Mouse (Mus musculus) forebrain, embryonic 12.5 days (tissue): ENCODE data around the gene Cdc42bpa. TPM values are rescaled to one million over a fixed set of nuclear protein-coding genes. Genes with fewer than 3 reads are reported as not detected.

Source experiments
- ATAC-seq: fragments of 200-750 bp; cut with Nextera tagmentation; 2 replicates; pipeline ENCODE4 v1.8.0; 2017; ENCODE audit warnings: moderate TSS enrichment; ENCODE audit not compliant: low FRiP score
- H3K27ac ChIP-seq: fragments of 300-500 bp; sonication (generic); 2 replicates; pipeline ENCODE4 v1.5.1; 2016; ENCODE audit warnings: mild to moderate bottlenecking
- H3K27me3 ChIP-seq: fragments of 300-500 bp; sonication (generic); 2 replicates; pipeline ENCODE4 v1.6.1; 2016; ENCODE audit warnings: mild to moderate bottlenecking
- H3K36me3 ChIP-seq: fragments of 300-500 bp; sonication (generic); replicated peaks from 2 replicates; pipeline ENCODE4 v1.6.1; 2016; ENCODE audit warnings: mild to moderate bottlenecking
- H3K4me1 ChIP-seq: fragments of 300-500 bp; sonication (generic); 2 replicates; pipeline ENCODE4 v1.6.1; 2016
- H3K4me2 ChIP-seq: fragments of 300-500 bp; sonication (generic); 2 replicates; pipeline ENCODE4 v1.6.1; 2016; ENCODE audit warnings: mild to moderate bottlenecking, moderate library complexity
- H3K4me3 ChIP-seq: fragments of 300-500 bp; sonication (generic); replicated peaks from 2 replicates; pipeline ENCODE4 v1.5.1; 2016; ENCODE audit warnings: mild to moderate bottlenecking
- H3K9ac ChIP-seq: fragments of 300-500 bp; sonication (generic); 2 replicates; pipeline ENCODE4 v1.6.1; 2016; ENCODE audit warnings: mild to moderate bottlenecking
- H3K9me3 ChIP-seq: fragments of 300-500 bp; sonication (generic); 2 replicates; pipeline ENCODE4 v1.6.1; 2016
- WGBS: fragments of 180-500 bp; shearing (Covaris S2); methylation state at CpG from one replicate; pipeline ENCODE4 v1.1.7; 2016; 5-methylcytosine and 5-hydroxymethylcytosine counted together
- polyA plus RNA-seq: library from polyadenylated mRNA; unstranded; fragments of >200 nt; fragmentation: Nextera tagmentation; extraction: Ambion mirVana; gene quantifications from 2 replicates; pipeline ENCODE4 v1.2.1, GENCODE M21; 2016

Cdc42bpa gene
- polyA plus RNA-seq, 1 experiment from 2014 or later = 24.0 TPM

DNA sequence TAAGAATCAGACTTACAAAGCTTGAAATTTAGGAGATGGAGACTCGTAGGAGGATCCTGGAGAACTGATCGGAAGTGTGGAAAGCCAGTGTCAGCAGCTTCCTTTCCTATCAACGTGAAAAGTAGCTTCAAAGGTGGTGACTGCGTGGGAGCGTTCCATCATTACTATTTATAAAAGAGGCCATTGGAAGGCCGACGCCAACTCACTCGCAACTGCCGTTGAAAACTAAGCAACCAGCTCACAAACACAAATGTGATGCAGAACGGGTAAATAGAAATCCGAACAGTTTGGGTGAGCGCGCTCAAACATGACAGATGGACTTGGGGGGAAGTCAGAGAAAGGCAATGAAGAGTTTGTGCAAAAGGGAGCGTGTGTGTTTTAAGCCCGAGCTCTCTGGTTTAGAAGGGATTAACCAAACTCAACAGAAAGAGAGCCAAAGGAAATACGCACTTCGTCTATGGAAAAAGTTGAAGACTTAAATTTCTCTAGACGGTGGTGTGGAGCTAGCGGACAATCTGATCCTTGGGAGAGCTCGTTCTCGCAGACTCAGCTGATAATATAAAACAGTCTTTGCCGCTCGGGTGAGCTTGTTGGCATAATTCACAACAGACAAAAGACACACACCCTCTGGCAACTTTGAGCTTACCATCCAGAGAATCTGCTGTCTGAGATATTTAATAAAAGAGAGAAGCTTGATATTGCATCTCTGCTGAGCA lies 20.0 kb upstream of the Cdc42bpa start:
- no peaks in the 10 kb centered on the region for H3K36me3 ChIP-seq
- no peak overlapping the region for H3K4me3 ChIP-seq
- WGBS = 79% methylated on average over 23 of the region's 23 CpGs

DNA sequence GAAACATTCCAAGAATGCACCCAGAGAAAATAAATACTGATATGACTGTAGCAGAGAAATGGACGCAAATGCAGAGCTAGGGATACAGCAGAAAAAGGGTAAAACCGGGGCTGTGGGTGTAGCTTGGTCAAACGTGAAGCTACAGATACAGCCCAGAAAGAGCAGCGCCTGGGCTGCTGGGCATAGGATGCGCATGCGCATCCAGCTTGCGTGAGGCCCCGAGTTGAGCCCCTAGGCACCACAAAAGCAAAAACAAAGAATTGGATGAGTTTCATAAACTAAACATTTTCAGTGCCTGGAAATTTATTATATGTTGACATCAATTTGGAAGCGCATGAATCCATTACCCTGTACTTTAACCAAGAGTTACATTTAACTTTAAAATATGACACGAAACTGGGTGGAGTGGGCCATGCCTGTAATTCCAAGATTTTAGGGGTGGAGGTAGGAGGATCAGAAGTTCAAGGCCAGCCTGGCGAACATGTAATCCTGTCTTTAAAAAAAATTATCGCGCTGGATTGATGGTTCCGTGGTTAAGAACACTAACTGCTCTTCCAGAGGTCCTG lies 19.4 kb upstream of the Cdc42bpa start:
- Histone ChIP-seq H3K9me3 (no peaks in the 10 kb centered on the region), H3K4me3 (no peak overlapping the region), H3K27me3 (no peaks in the 10 kb centered on the region), H3K9ac (no peak overlapping the region), H3K4me2 (no peak overlapping the region), H3K36me3 (no peaks in the 10 kb centered on the region), H3K4me1 (no peaks in the 10 kb centered on the region), H3K27ac (no peak overlapping the region)
- WGBS = 90% methylated on average over 14 of the region's 14 CpGs
- no peak for ATAC-seq

More for the DNA sequence above, 20.0 kb upstream of the Cdc42bpa start:
- Histone ChIP-seq H3K4me1 (no peaks in the 10 kb centered on the region), H3K9ac (no peak overlapping the region), H3K27me3 (no peaks in the 10 kb centered on the region), H3K27ac (no peak overlapping the region), H3K4me2 (no peak overlapping the region), H3K9me3 (no peaks in the 10 kb centered on the region)
- ATAC-seq = no peak

DNA sequence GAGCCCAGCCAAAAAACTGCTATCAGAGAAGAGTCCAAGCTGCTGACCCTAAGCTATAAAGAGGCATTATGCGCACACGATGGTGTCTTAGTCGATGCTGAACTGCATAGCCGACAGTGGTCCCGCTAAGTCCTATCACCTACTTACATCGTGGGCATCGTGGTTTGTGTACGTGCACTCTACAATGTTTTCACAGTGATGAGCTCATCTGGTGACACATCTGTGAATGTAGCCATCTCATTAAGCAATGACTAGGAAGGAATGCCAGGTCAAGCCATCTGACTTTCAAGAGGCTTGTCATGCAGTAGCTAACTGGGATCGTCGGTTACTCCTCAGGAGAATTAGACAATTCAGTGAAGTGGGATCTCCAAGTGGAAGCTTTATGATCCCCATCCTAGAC lies 15.3 kb upstream of the Cdc42bpa start:
- Histone ChIP-seq H3K36me3 (no peaks in the 10 kb centered on the region), H3K9ac (no peak overlapping the region), H3K9me3 (no peaks in the 10 kb centered on the region), H3K27ac (no peak overlapping the region), H3K27me3 (no peaks in the 10 kb centered on the region), H3K4me1 (no peaks in the 10 kb centered on the region), H3K4me3 (no peak overlapping the region), H3K4me2 (no peak overlapping the region)
- ATAC-seq = no peak
- WGBS = 92% methylated on average over 10 of the region's 10 CpGs

DNA sequence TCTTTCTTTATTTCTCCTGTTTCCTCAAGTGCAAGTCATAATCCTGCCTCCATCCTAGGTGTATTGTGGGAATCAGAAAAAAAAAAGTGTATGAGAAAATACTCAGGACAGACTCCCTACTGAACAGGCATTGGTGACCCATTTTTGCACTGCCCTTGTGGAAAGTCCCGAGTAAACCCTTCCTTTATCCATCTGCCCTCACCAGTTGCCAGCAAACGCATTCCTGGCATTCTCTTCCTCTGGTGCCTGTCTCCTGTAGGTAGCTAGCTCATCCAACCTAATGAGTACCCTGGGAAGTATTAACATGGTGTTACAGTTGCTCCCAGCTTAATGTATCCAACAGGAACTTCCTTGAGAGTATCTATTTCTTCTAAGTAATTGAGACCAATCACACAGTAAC lies 13.7 kb upstream of the Cdc42bpa start:
- Histone ChIP-seq H3K36me3 (no peaks in the 10 kb centered on the region), H3K9me3 (no peaks in the 10 kb centered on the region), H3K27me3 (no peaks in the 10 kb centered on the region), H3K27ac (no peak overlapping the region), H3K4me1 (peaks cover 2% of the 10 kb centered on the region; the same call in 1 of the 2 replicates), H3K4me2 (no peak overlapping the region), H3K9ac (no peak overlapping the region), H3K4me3 (no peak overlapping the region)
- no peak for ATAC-seq
- WGBS = 48% methylated on average over 2 of the region's 2 CpGs

DNA sequence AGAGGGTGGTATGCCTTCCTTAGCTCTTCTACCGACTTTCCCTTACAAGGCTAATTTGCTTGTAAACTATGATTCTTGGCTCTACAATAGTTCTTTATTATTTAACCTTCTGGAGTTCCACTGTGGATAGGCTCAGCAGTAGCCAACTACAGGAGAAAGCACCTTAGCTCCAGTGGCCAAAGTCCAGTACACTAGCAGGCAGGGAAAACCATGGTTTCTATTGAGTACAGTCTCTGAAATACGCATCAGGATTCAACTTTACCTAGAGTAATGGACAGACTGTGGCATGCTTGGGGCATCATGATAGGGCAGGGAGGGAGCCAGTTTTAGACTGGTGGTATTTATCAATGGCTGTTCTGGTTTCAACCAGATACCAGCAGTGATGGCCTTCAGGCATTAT lies 12.6 kb upstream of the Cdc42bpa start:
- WGBS = 91% methylated on average over 2 of the region's 2 CpGs
- no peaks in the 10 kb centered on the region for H3K36me3 ChIP-seq
- ATAC-seq = no peak

DNA sequence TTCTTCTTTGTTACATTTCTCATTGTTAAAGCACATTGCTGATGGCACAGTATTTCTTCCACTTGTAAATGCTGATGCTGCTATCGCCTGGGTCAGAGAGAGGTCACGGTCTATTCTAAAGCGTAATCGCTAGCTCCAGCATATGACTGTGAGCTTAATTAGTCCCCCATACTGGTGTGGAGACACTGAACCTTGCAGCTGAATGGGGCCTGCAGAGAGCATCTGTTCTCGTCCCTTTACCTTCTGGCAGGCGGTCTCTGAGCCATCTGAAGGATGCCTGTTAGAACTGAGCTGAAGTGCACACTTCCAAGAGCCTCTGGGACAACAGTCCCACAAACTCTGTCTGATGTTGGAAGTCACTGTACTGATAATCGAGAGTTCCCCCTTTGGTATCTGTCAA lies 8.7 kb upstream of the Cdc42bpa start:
- no peak overlapping the region for H3K9ac ChIP-seq
- H3K36me3 ChIP-seq = no peaks in the 10 kb centered on the region
- WGBS = 38% methylated on average over 7 of the region's 7 CpGs
- H3K27me3 ChIP-seq = peaks cover 5% of the 10 kb centered on the region; the same call in 1 of the 2 replicates
- 0 out of 2 replicates have a peak overlapping the region, but pooled peaks have one; percentile 20 for H3K27ac ChIP-seq
- peaks cover 4% of the 10 kb centered on the region; the same call in 1 of the 2 replicates for H3K4me1 ChIP-seq
- H3K4me3 ChIP-seq = no peak overlapping the region
- peak; percentile 72 for ATAC-seq
- no peak overlapping the region for H3K4me2 ChIP-seq
- no peaks in the 10 kb centered on the region for H3K9me3 ChIP-seq

More for the DNA sequence above, 12.6 kb upstream of the Cdc42bpa start:
- Histone ChIP-seq H3K9me3 (no peaks in the 10 kb centered on the region), H3K4me3 (no peak overlapping the region), H3K27me3 (no peaks in the 10 kb centered on the region), H3K4me2 (no peak overlapping the region), H3K27ac (no peak overlapping the region), H3K4me1 (peaks cover 4% of the 10 kb centered on the region; the same call in 1 of the 2 replicates), H3K9ac (no peak overlapping the region)

DNA sequence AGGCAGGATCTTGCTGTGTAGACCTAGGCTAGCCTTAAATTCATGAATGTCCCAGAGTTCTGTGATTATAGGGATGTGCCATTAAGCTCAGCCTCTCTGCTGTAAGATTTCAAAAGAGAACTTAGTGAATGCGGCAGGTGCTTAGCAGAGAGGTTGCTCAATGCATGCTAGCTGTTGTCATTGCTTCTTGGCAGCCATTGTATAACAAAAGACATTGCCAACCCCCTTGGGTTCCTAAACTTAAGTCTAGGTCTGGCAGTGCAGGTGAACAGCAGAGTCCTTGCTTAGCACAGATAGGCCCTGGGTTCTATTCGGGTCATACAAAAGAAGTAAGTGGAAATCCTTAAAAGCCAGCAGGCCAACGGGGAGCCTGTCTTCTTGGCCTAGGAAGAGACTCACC lies 7.0 kb upstream of the Cdc42bpa start:
- Histone ChIP-seq H3K9me3 (no peaks in the 10 kb centered on the region), H3K4me2 (no peak overlapping the region), H3K9ac (no peak overlapping the region), H3K27ac (no peak overlapping the region), H3K4me3 (no peak overlapping the region), H3K36me3 (no peaks in the 10 kb centered on the region), H3K27me3 (peaks cover 5% of the 10 kb centered on the region; the same call in 1 of the 2 replicates), H3K4me1 (peaks cover 7% of the 10 kb centered on the region; the same call in 1 of the 2 replicates)
- no peak for ATAC-seq
- 76% methylated on average over 3 of the region's 3 CpGs for WGBS

DNA sequence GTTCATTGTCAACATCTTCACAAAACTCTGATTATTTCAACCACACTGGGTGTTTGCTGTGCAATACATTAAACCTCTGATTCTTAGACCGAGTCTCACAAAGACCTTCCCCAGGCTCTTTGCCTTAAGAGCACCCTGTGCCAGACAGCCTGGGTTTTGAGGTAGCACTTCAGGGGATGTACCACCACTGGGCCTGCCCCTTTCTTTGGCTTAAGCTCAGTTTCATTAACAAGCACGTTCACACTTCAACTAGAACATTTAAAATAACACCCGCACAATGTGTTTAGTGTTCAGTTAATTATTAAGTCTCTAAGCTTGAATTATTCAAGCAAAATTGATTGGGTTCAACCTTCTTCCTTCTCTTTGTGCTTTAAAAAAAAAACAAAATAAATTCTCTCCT lies 2.8 kb upstream of the Cdc42bpa start:
- peaks cover 5% of the 10 kb centered on the region; the same call in 1 of the 2 replicates for H3K27me3 ChIP-seq
- WGBS = 19% methylated on average over 3 of the region's 3 CpGs
- no peak overlapping the region for H3K9ac ChIP-seq
- no peaks in the 10 kb centered on the region for H3K9me3 ChIP-seq
- no peak overlapping the region for H3K27ac ChIP-seq
- H3K4me1 ChIP-seq = peaks cover 24% of the 10 kb centered on the region
- no peak overlapping the region for H3K4me2 ChIP-seq
- no peak overlapping the region for H3K4me3 ChIP-seq
- H3K36me3 ChIP-seq = no peaks in the 10 kb centered on the region
- no peak for ATAC-seq

DNA sequence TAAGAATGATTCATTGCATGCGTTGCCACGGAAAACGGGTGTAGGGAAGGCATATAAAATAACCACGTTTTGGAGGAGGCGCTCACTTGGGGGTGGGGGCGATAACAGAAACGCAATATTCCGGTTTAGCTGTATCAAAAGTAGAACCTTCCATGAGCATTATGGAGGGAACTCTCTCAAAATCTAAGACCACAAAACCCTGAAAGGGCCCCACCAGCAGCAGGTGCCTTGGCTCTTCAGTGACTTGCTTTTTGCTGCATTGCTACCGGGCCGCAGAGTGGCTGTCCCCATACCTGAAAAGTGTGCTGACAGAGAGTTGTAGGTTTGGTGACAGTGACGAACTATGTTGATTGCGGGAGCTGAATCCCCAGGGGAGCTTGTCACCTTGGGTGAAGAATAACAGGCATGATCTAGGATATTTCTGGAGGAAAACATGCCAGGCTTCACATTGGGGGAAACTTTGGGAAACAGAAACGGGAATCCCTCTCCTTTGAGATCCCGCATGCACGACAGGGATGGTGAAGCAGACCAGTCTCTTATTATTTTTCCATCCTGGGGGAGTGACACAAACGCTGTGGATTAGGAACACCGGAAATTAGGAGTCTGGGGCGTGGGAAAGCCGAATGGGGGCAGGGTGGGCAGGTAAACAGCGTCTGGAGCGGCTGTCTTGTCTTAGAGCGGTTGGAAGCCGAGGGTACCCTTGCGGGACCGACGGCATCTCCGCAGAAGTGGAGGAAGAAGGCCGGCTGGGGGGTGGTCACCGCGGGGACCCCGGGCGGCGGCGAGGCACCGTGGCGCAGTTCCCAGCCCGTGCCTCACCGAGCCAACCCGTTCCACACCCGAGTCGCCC lies 1.2 kb upstream of the Cdc42bpa start:
- Histone ChIP-seq H3K9ac (peak overlapping the region; percentile 95), H3K27me3 (peaks cover 5% of the 10 kb centered on the region; the same call in 1 of the 2 replicates), H3K4me2 (peak overlapping the region; percentile 77), H3K27ac (peak overlapping the region; percentile 95), H3K4me1 (peaks cover 34% of the 10 kb centered on the region), H3K4me3 (peak overlapping the region; percentile 78), H3K36me3 (no peaks in the 10 kb centered on the region), H3K9me3 (no peaks in the 10 kb centered on the region)
- 5% methylated on average over 38 of the region's 41 CpGs for WGBS
- ATAC-seq = no peak; the same call in 1 of the 2 replicates

DNA sequence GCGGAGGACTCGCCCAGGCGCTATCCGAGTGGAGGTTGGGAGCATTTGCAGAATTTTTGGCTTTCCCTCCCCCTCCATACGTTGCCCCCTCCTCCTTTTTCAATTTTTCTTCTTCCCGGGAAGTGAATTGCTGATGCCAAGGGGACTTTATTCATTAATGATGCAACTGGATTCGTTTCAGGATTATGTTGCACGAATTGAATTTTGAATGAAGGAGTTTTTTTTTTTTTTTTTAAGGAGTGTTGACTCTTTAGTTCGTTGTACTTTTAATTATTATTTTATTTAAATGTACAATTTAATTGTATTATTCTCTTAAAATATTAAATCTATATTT lies 238 bp downstream of the Cdc42bpa start:
- WGBS = 1% methylated on average over 6 of the region's 9 CpGs
- peak overlapping the region; percentile 78 for H3K4me3 ChIP-seq
- H3K36me3 ChIP-seq = no peaks in the 10 kb centered on the region
- H3K4me1 ChIP-seq = peaks cover 34% of the 10 kb centered on the region
- H3K27ac ChIP-seq = peak overlapping the region; percentile 95
- peak overlapping the region; percentile 95 for H3K9ac ChIP-seq
- 0 out of 2 replicates have a peak, but pooled peaks cover 5% of the 10 kb centered on the region for H3K27me3 ChIP-seq
- ATAC-seq = no peak
- H3K4me2 ChIP-seq = peak overlapping the region; percentile 77
- no peaks in the 10 kb centered on the region for H3K9me3 ChIP-seq

DNA sequence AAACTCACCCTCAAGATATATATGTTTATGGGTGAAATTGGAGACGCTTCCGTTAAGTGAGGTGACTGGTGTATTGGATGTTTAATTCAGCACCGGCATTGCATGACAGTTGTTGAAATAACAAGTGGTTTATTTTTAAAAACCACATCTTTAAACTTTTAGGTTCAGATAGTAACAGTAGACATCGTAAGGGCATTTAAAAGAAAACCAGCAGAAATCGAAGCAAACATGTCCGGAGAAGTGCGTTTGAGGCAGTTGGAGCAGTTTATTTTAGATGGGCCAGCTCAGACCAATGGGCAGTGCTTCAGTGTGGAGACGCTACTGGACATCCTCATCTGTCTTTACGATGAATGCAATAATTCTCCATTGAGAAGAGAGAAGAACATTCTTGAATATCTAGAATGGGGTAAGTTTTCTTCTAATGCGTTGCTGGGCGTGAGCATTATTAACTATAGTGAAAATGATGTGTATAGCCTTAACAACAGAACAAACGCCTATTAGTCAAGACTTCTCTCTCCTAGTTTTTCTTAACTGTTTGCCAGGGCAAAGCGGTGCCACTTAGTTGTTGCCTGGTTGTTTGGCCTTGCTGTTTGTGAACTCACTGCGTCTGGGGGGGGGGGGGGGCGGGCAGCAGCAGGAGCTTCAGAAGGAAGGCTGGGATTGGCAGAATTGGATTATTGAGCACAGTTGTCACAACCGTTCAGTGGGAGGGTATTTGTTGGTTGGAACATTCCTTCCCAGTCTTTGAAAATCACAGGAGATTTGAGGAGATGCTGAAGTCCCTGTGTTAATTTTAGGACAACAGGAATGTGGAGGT lies 818 bp downstream of the Cdc42bpa start:
- Histone ChIP-seq H3K9ac (peak overlapping the region; percentile 95), H3K4me1 (peaks cover 34% of the 10 kb centered on the region), H3K27ac (no peak overlapping the region), H3K4me3 (peak overlapping the region; percentile 78), H3K9me3 (no peaks in the 10 kb centered on the region), H3K27me3 (0 out of 2 replicates have a peak, but pooled peaks cover 3% of the 10 kb centered on the region), H3K36me3 (no peaks in the 10 kb centered on the region), H3K4me2 (peak overlapping the region; percentile 77)
- no peak for ATAC-seq
- WGBS = 2% methylated on average over 16 of the region's 16 CpGs
